ENCODE assay signal across 8 mouse cellular contexts in genomic region chr11:69795983-69796435, GRCm38 (mm10). TPM values are rescaled to one million over a fixed set of nuclear protein-coding genes. Genes with fewer than 3 reads are reported as not detected.
DNase-seq lines count a peak whose midpoint lies in the region; ATAC-seq and TF ChIP-seq lines count a peak whose summit lies in the region.

No protein-coding gene starts in this region.

- DNase-seq in heart, adult 2 months, result no peak
- DNase-seq in heart, adult 11 months, result no peak
- peak; percentile 63 for DNase-seq in thymus, postnatal 4 days
- no peak for DNase-seq in thymus, postnatal 14 days
- no peak for DNase-seq in stomach, postnatal 0 days (ENCODE audit: low spot score)
- DNase-seq in Muller cell, postnatal 12 days (ENCODE audit: inconsistent ontology term), result no peak

- H3K27ac ChIP-seq in heart, adult 2 months, result peak overlapping the region; percentile 95
- no peak overlapping the region for H3K27ac ChIP-seq in liver, embryonic 12.5 days
- no peak overlapping the region for H3K27ac ChIP-seq in stomach, postnatal 0 days (replicated peaks)

- peak overlapping the region; percentile 89 for H3K4me3 ChIP-seq in heart, adult 2 months
- peak overlapping the region; percentile 54 for H3K4me3 ChIP-seq in liver, embryonic 12.5 days
- H3K4me3 ChIP-seq in stomach, postnatal 0 days (ENCODE audit: low read depth, low read length), result peak overlapping the region; percentile 51

- intact Hi-C loops in heart, adult 2 months (cut with DNase I), result no loop called here

- 4% methylated on average over 13 of the region's 13 CpGs for WGBS in heart, adult 2 months
- 4% methylated on average over 13 of the region's 13 CpGs for WGBS in liver, embryonic 12.5 days (ENCODE audit: insufficient replicate concordance)
- WGBS in stomach, postnatal 0 days, result 4% methylated on average over 13 of the region's 13 CpGs

- H3K36me3 ChIP-seq in heart, adult 2 months (ENCODE audit: control insufficient read depth, insufficient read depth, low read length), result no peaks in the 10 kb centered on the region
- H3K36me3 ChIP-seq in liver, embryonic 12.5 days, result no peaks in the 10 kb centered on the region
- no peaks in the 10 kb centered on the region for H3K36me3 ChIP-seq in stomach, postnatal 0 days (ENCODE audit: control insufficient read depth, insufficient read depth, low read length)

- ATAC-seq in liver, embryonic 12.5 days, result no peak
- ATAC-seq in stomach, postnatal 0 days (ENCODE audit: low FRiP score, low TSS enrichment), result no peak
- ATAC-seq in erythroid progenitor cell, adult 5-6 weeks (replicated peaks; ENCODE audit: low FRiP score, poor library complexity, severe bottlenecking), result no peak

- no peak for TF ChIP-seq POLR2A in heart, adult 2 months (IDR thresholded peaks at IDR 0.05; ENCODE audit: insufficient read depth, low read depth, low read length)

- H3K4me2 ChIP-seq in liver, embryonic 12.5 days, result peak overlapping the region; percentile 88
- peak overlapping the region; percentile 95 for H3K4me2 ChIP-seq in stomach, postnatal 0 days (replicated peaks; ENCODE audit: low read depth)

- no peaks in the 10 kb centered on the region for H3K9me3 ChIP-seq in liver, embryonic 12.5 days (replicated peaks)
- H3K9me3 ChIP-seq in stomach, postnatal 0 days (ENCODE audit: control insufficient read depth, low read length), result no peaks in the 10 kb centered on the region

- H3K27me3 ChIP-seq in heart, adult 2 months (ENCODE audit: control insufficient read depth, insufficient read depth, low read length), result no peaks in the 10 kb centered on the region
- peaks cover 77% of the 10 kb centered on the region for H3K27me3 ChIP-seq in liver, embryonic 12.5 days (replicated peaks)
- H3K27me3 ChIP-seq in stomach, postnatal 0 days (ENCODE audit: control insufficient read depth, insufficient read depth, low read length), result no peaks in the 10 kb centered on the region

- TF ChIP-seq CTCF in heart, adult 2 months (IDR thresholded peaks at IDR 0.05), result no peak
- no peak for TF ChIP-seq CTCF in stomach, postnatal 0 days (IDR thresholded peaks at IDR 0.05; ENCODE audit: low read depth)

- H3K9ac ChIP-seq in heart, adult 2 months (ENCODE audit: low read depth, low read length), result no peak overlapping the region
- peak overlapping the region; percentile 64 for H3K9ac ChIP-seq in liver, embryonic 12.5 days
- peak overlapping the region; percentile 61; the same call in 1 of the 2 replicates for H3K9ac ChIP-seq in stomach, postnatal 0 days (ENCODE audit: low read length)

- TF ChIP-seq EP300 in heart, adult 2 months (IDR thresholded peaks at IDR 0.05; ENCODE audit: insufficient read depth, low read depth, low read length), result no peak
- TF ChIP-seq EP300 in stomach, postnatal 0 days (optimal IDR thresholded peaks at IDR 0.05), result no peak

- no peaks in the 10 kb centered on the region for H3K79me2 ChIP-seq in heart, adult 2 months (replicated peaks; ENCODE audit: control insufficient read depth, insufficient read depth, low read length)

- H3K4me1 ChIP-seq in heart, adult 2 months (ENCODE audit: control insufficient read depth, insufficient read depth, low read length), result 0 out of 2 replicates have a peak, but pooled peaks cover 1% of the 10 kb centered on the region
- peaks cover 27% of the 10 kb centered on the region for H3K4me1 ChIP-seq in liver, embryonic 12.5 days
- peaks cover under 1% of the 10 kb centered on the region; the same call in 1 of the 2 replicates for H3K4me1 ChIP-seq in stomach, postnatal 0 days (replicated peaks; ENCODE audit: control insufficient read depth, insufficient read depth)

RNA-seq across cellular contexts. Expression of gene Chrnb1, which starts 0.3 kb away (rescaled TPM):
- total RNA-seq in heart, adult 2 months (2021), result 1 to 10 TPM; 4.1 TPM
- polyA plus RNA-seq in heart, adult 2 months (2012; rRNA removed), result 10.3 and 16.4 TPM in 2 replicates
- 0.63 and 0.64 TPM in 2 replicates for polyA plus RNA-seq in liver, embryonic 12.5 days (2016; fragmentation: Nextera tagmentation; extraction: Ambion mirVana)
- 4.3 and 5.0 TPM in 2 replicates for polyA plus RNA-seq in stomach, postnatal 0 days (2015; fragmentation: Nextera tagmentation; extraction: Ambion mirVana)
- not detected in 2 replicates for total RNA-seq in erythroid progenitor cell, adult 5-6 weeks (2015; ENCODE audit: low replicate concordance)
- total RNA-seq in erythroid progenitor cell, adult 5-6 weeks (2017; ENCODE audit: low replicate concordance), result 0.77 TPM in 1 of 2 replicates, not detected in the other

RNA-seq across cellular contexts. Expression of gene Fgf11, which starts 5.6 kb away (rescaled TPM):
- 1 to 10 TPM; 1.9 to 2.5 TPM for total RNA-seq in heart, adult 2 months (2021)
- polyA plus RNA-seq in heart, adult 2 months (2012; rRNA removed), result 3.3 and 4.3 TPM in 2 replicates
- 0.45 and 0.48 TPM in 2 replicates for polyA plus RNA-seq in liver, embryonic 12.5 days (2016; fragmentation: Nextera tagmentation; extraction: Ambion mirVana)
- 0.67 and 0.90 TPM in 2 replicates for polyA plus RNA-seq in stomach, postnatal 0 days (2015; fragmentation: Nextera tagmentation; extraction: Ambion mirVana)
- total RNA-seq in erythroid progenitor cell, adult 5-6 weeks (2015; ENCODE audit: low replicate concordance), result not detected in 2 replicates
- total RNA-seq in erythroid progenitor cell, adult 5-6 weeks (2017; ENCODE audit: low replicate concordance), result not detected in 2 replicates

RNA-seq across cellular contexts. Expression of gene Tmem102, which starts 9.4 kb away (rescaled TPM):
- under 1 TPM; 0.25 to 0.29 TPM for total RNA-seq in heart, adult 2 months (2021)
- polyA plus RNA-seq in heart, adult 2 months (2012; rRNA removed), result 0.44 and 0.47 TPM in 2 replicates
- 0.59 and 0.72 TPM in 2 replicates for polyA plus RNA-seq in liver, embryonic 12.5 days (2016; fragmentation: Nextera tagmentation; extraction: Ambion mirVana)
- polyA plus RNA-seq in stomach, postnatal 0 days (2015; fragmentation: Nextera tagmentation; extraction: Ambion mirVana), result 28.4 and 34.4 TPM in 2 replicates
- total RNA-seq in erythroid progenitor cell, adult 5-6 weeks (2015; ENCODE audit: low replicate concordance), result not detected in 2 replicates
- not detected in 2 replicates for total RNA-seq in erythroid progenitor cell, adult 5-6 weeks (2017; ENCODE audit: low replicate concordance)

RNA-seq across cellular contexts. Expression of gene Gm39566, which starts 19.1 kb away (rescaled TPM):
- total RNA-seq in heart, adult 2 months (2021), result not detected
- polyA plus RNA-seq in heart, adult 2 months (2012; rRNA removed), result 0.02 and 0.09 TPM in 2 replicates
- polyA plus RNA-seq in liver, embryonic 12.5 days (2016; fragmentation: Nextera tagmentation; extraction: Ambion mirVana), result not detected in 2 replicates
- polyA plus RNA-seq in stomach, postnatal 0 days (2015; fragmentation: Nextera tagmentation; extraction: Ambion mirVana), result not detected in 2 replicates
- not detected in 2 replicates for total RNA-seq in erythroid progenitor cell, adult 5-6 weeks (2015; ENCODE audit: low replicate concordance)
- total RNA-seq in erythroid progenitor cell, adult 5-6 weeks (2017; ENCODE audit: low replicate concordance), result not detected in 2 replicates

RNA-seq across cellular contexts. Expression of gene Spem2, which starts 22.3 kb away (rescaled TPM):
- not detected for total RNA-seq in heart, adult 2 months (2021)
- 0.15 and 0.20 TPM in 2 replicates for polyA plus RNA-seq in heart, adult 2 months (2012; rRNA removed)
- polyA plus RNA-seq in liver, embryonic 12.5 days (2016; fragmentation: Nextera tagmentation; extraction: Ambion mirVana), result not detected in 2 replicates
- polyA plus RNA-seq in stomach, postnatal 0 days (2015; fragmentation: Nextera tagmentation; extraction: Ambion mirVana), result not detected in 2 replicates
- total RNA-seq in erythroid progenitor cell, adult 5-6 weeks (2015; ENCODE audit: low replicate concordance), result not detected in 2 replicates
- not detected in 2 replicates for total RNA-seq in erythroid progenitor cell, adult 5-6 weeks (2017; ENCODE audit: low replicate concordance)

Comparison
In these comparisons a context has a peak if more than half of its experiments do, and no peak if none do; other contexts are left out.
1. RNA of gene Tmem102, which starts 9.4 kb away (polyA plus RNA-seq): 28.4 to 34.4 TPM in stomach, postnatal 0 days; 0.59 to 0.72 TPM in liver, embryonic 12.5 days and 0.44 to 0.47 TPM in heart, adult 2 months; every median in the first group is over 10 times any median in the second.
2. Peak in every context shown above with its lines, with median percentiles within 50 percentile points of each other: H3K4me3 ChIP-seq.